Mouse (Mus musculus): Measurements from ENCODE around the gene Grm5. TPM values are rescaled to one million over a fixed set of nuclear protein-coding genes. Genes with fewer than 3 reads are reported as not detected.

The Grm5 gene
- polyA plus RNA-seq, 1 experiment from 2014 or later, result 29.9 TPM

GRCm38 (mm10) chr7:87788963-87789362 is 205.0 kb downstream of the Grm5 start:
- no peaks in the 10 kb centered on the region for H3K27me3 ChIP-seq (ENCODE audit: control insufficient read depth, insufficient read depth, low read length)
- H3K36me3 ChIP-seq (ENCODE audit: control insufficient read depth, insufficient read depth, low read length), result no peaks in the 10 kb centered on the region
- H3K4me1 ChIP-seq (ENCODE audit: control insufficient read depth, insufficient read depth, low read length), result no peaks in the 10 kb centered on the region
- no peak overlapping the region for H3K4me2 ChIP-seq (ENCODE audit: low read length)
- no peak overlapping the region for H3K9ac ChIP-seq (replicated peaks; ENCODE audit: low read length)
- H3K4me3 ChIP-seq (replicated peaks; ENCODE audit: low read depth, low read length), result no peak overlapping the region
- DNase-seq, result no peak
- ATAC-seq (ENCODE audit: low FRiP score, low TSS enrichment), result no peak
- no peaks in the 10 kb centered on the region for H3K9me3 ChIP-seq (ENCODE audit: control insufficient read depth, low read length)
- H3K27ac ChIP-seq (replicated peaks; ENCODE audit: low read depth, low read length), result no peak overlapping the region

GRCm38 (mm10) chr7:87793896-87794295 is 209.9 kb downstream of the Grm5 start:
- H3K4me3 ChIP-seq (replicated peaks; ENCODE audit: low read depth, low read length), result no peak overlapping the region
- no peak overlapping the region for H3K27ac ChIP-seq (replicated peaks; ENCODE audit: low read depth, low read length)
- no peaks in the 10 kb centered on the region for H3K36me3 ChIP-seq (ENCODE audit: control insufficient read depth, insufficient read depth, low read length)
- WGBS, result 68% methylated on average over 4 of the region's 4 CpGs
- no peak for ATAC-seq (ENCODE audit: low FRiP score, low TSS enrichment)
- H3K27me3 ChIP-seq (ENCODE audit: control insufficient read depth, insufficient read depth, low read length), result no peaks in the 10 kb centered on the region
- H3K4me2 ChIP-seq (ENCODE audit: low read length), result no peak overlapping the region
- no peaks in the 10 kb centered on the region for H3K9me3 ChIP-seq (ENCODE audit: control insufficient read depth, low read length)
- no peaks in the 10 kb centered on the region for H3K4me1 ChIP-seq (ENCODE audit: control insufficient read depth, insufficient read depth, low read length)
- no peak overlapping the region for H3K9ac ChIP-seq (replicated peaks; ENCODE audit: low read length)
- no peak for DNase-seq

GRCm38 (mm10) chr7:87824898-87825297 is 240.9 kb downstream of the Grm5 start:
- H3K9me3 ChIP-seq (ENCODE audit: control insufficient read depth, low read length), result no peaks in the 10 kb centered on the region
- WGBS, result 69% methylated on average over 1 of the region's 1 CpGs
- no peaks in the 10 kb centered on the region for H3K27me3 ChIP-seq (ENCODE audit: control insufficient read depth, insufficient read depth, low read length)
- no peak overlapping the region for H3K4me3 ChIP-seq (replicated peaks; ENCODE audit: low read depth, low read length)
- H3K27ac ChIP-seq (replicated peaks; ENCODE audit: low read depth, low read length), result no peak overlapping the region
- ATAC-seq (ENCODE audit: low FRiP score, low TSS enrichment) (no peak), DNase-seq (no peak)
- no peaks in the 10 kb centered on the region for H3K36me3 ChIP-seq (ENCODE audit: control insufficient read depth, insufficient read depth, low read length)
- no peak overlapping the region for H3K4me2 ChIP-seq (ENCODE audit: low read length)
- H3K4me1 ChIP-seq (ENCODE audit: control insufficient read depth, insufficient read depth, low read length), result no peaks in the 10 kb centered on the region
- no peak overlapping the region for H3K9ac ChIP-seq (replicated peaks; ENCODE audit: low read length)

GRCm38 (mm10) chr7:87834669-87835068 is 250.7 kb downstream of the Grm5 start:
- Histone ChIP-seq H3K27me3 (ENCODE audit: control insufficient read depth, insufficient read depth, low read length) (no peaks in the 10 kb centered on the region), H3K36me3 (ENCODE audit: control insufficient read depth, insufficient read depth, low read length) (no peaks in the 10 kb centered on the region), H3K9ac (replicated peaks; ENCODE audit: low read length) (no peak overlapping the region), H3K4me2 (ENCODE audit: low read length) (no peak overlapping the region), H3K4me1 (ENCODE audit: control insufficient read depth, insufficient read depth, low read length) (no peaks in the 10 kb centered on the region), H3K4me3 (replicated peaks; ENCODE audit: low read depth, low read length) (no peak overlapping the region), H3K9me3 (ENCODE audit: control insufficient read depth, low read length) (no peaks in the 10 kb centered on the region), H3K27ac (replicated peaks; ENCODE audit: low read depth, low read length) (no peak overlapping the region)
- DNase-seq, result no peak
- WGBS, result 71% methylated on average over 4 of the region's 4 CpGs
- ATAC-seq (ENCODE audit: low FRiP score, low TSS enrichment), result no peak

GRCm38 (mm10) chr7:87838579-87838978 is 254.6 kb downstream of the Grm5 start:
- Histone ChIP-seq H3K27me3 (ENCODE audit: control insufficient read depth, insufficient read depth, low read length) (no peaks in the 10 kb centered on the region), H3K4me2 (ENCODE audit: low read length) (no peak overlapping the region), H3K9me3 (ENCODE audit: control insufficient read depth, low read length) (no peaks in the 10 kb centered on the region), H3K27ac (replicated peaks; ENCODE audit: low read depth, low read length) (no peak overlapping the region), H3K36me3 (ENCODE audit: control insufficient read depth, insufficient read depth, low read length) (no peaks in the 10 kb centered on the region), H3K4me1 (ENCODE audit: control insufficient read depth, insufficient read depth, low read length) (no peaks in the 10 kb centered on the region), H3K9ac (replicated peaks; ENCODE audit: low read length) (no peak overlapping the region), H3K4me3 (replicated peaks; ENCODE audit: low read depth, low read length) (no peak overlapping the region)
- DNase-seq (no peak), ATAC-seq (ENCODE audit: low FRiP score, low TSS enrichment) (no peak)
- 92% methylated on average over 1 of the region's 1 CpGs for WGBS

- no peaks in the 10 kb centered on the region for H3K27me3 ChIP-seq (ENCODE audit: control insufficient read depth, insufficient read depth, low read length)
- no peak overlapping the region for H3K4me2 ChIP-seq (ENCODE audit: low read length)
- DNase-seq (no peak), ATAC-seq (ENCODE audit: low FRiP score, low TSS enrichment) (no peak)
- no peak overlapping the region for H3K27ac ChIP-seq (replicated peaks; ENCODE audit: low read depth, low read length)
- no peaks in the 10 kb centered on the region for H3K4me1 ChIP-seq (ENCODE audit: control insufficient read depth, insufficient read depth, low read length)
- no peaks in the 10 kb centered on the region for H3K9me3 ChIP-seq (ENCODE audit: control insufficient read depth, low read length)
- H3K36me3 ChIP-seq (ENCODE audit: control insufficient read depth, insufficient read depth, low read length), result no peaks in the 10 kb centered on the region
- no peak overlapping the region for H3K4me3 ChIP-seq (replicated peaks; ENCODE audit: low read depth, low read length)
- H3K9ac ChIP-seq (replicated peaks; ENCODE audit: low read length), result no peak overlapping the region
Observed at GRCm38 (mm10) chr7:87843496-87843895, 259.5 kb downstream of the Grm5 start.

- no peak overlapping the region for H3K27ac ChIP-seq (replicated peaks; ENCODE audit: low read depth, low read length)
- H3K9ac ChIP-seq (replicated peaks; ENCODE audit: low read length), result no peak overlapping the region
- H3K4me3 ChIP-seq (replicated peaks; ENCODE audit: low read depth, low read length), result no peak overlapping the region
- H3K36me3 ChIP-seq (ENCODE audit: control insufficient read depth, insufficient read depth, low read length), result no peaks in the 10 kb centered on the region
- H3K27me3 ChIP-seq (ENCODE audit: control insufficient read depth, insufficient read depth, low read length), result no peaks in the 10 kb centered on the region
- no peaks in the 10 kb centered on the region for H3K4me1 ChIP-seq (ENCODE audit: control insufficient read depth, insufficient read depth, low read length)
- ATAC-seq (ENCODE audit: low FRiP score, low TSS enrichment), result no peak
- DNase-seq, result no peak
- H3K9me3 ChIP-seq (ENCODE audit: control insufficient read depth, low read length), result no peaks in the 10 kb centered on the region
- no peak overlapping the region for H3K4me2 ChIP-seq (ENCODE audit: low read length)
Observed at GRCm38 (mm10) chr7:87846082-87846481, 262.1 kb downstream of the Grm5 start.

- ATAC-seq (ENCODE audit: low FRiP score, low TSS enrichment), result no peak
- no peaks in the 10 kb centered on the region for H3K36me3 ChIP-seq (ENCODE audit: control insufficient read depth, insufficient read depth, low read length)
- no peaks in the 10 kb centered on the region for H3K4me1 ChIP-seq (ENCODE audit: control insufficient read depth, insufficient read depth, low read length)
- no peak overlapping the region for H3K27ac ChIP-seq (replicated peaks; ENCODE audit: low read depth, low read length)
- H3K4me2 ChIP-seq (ENCODE audit: low read length), result no peak overlapping the region
- no peak overlapping the region for H3K9ac ChIP-seq (replicated peaks; ENCODE audit: low read length)
- 66% methylated on average over 5 of the region's 5 CpGs for WGBS
- H3K4me3 ChIP-seq (replicated peaks; ENCODE audit: low read depth, low read length), result no peak overlapping the region
- no peaks in the 10 kb centered on the region for H3K9me3 ChIP-seq (ENCODE audit: control insufficient read depth, low read length)
- DNase-seq, result peak; percentile 41
- no peaks in the 10 kb centered on the region for H3K27me3 ChIP-seq (ENCODE audit: control insufficient read depth, insufficient read depth, low read length)
Observed at GRCm38 (mm10) chr7:87925956-87926355, 342.0 kb downstream of the Grm5 start.

GRCm38 (mm10) chr7:87937415-87937814 is 353.4 kb downstream of the Grm5 start:
- Histone ChIP-seq H3K9me3 (ENCODE audit: control insufficient read depth, low read length) (no peaks in the 10 kb centered on the region), H3K36me3 (ENCODE audit: control insufficient read depth, insufficient read depth, low read length) (no peaks in the 10 kb centered on the region), H3K4me1 (ENCODE audit: control insufficient read depth, insufficient read depth, low read length) (no peaks in the 10 kb centered on the region), H3K27me3 (ENCODE audit: control insufficient read depth, insufficient read depth, low read length) (no peaks in the 10 kb centered on the region), H3K4me2 (ENCODE audit: low read length) (no peak overlapping the region), H3K27ac (replicated peaks; ENCODE audit: low read depth, low read length) (no peak overlapping the region), H3K9ac (replicated peaks; ENCODE audit: low read length) (no peak overlapping the region), H3K4me3 (replicated peaks; ENCODE audit: low read depth, low read length) (no peak overlapping the region)
- WGBS, result 15% methylated on average over 1 of the region's 1 CpGs
- ATAC-seq (ENCODE audit: low FRiP score, low TSS enrichment) (no peak), DNase-seq (no peak)

All from midbrain, embryonic 14.5 days (tissue).